Mouse (Mus musculus) lung, postnatal 36 days (tissue): ENCODE results near the gene Ppih.

ENCODE experiments used
- DNase-seq: peaks from one replicate; pipeline ENCODE4 v3.0.0; 2022; ENCODE audit warnings: mixed read lengths

Gene Ppih

DNA sequence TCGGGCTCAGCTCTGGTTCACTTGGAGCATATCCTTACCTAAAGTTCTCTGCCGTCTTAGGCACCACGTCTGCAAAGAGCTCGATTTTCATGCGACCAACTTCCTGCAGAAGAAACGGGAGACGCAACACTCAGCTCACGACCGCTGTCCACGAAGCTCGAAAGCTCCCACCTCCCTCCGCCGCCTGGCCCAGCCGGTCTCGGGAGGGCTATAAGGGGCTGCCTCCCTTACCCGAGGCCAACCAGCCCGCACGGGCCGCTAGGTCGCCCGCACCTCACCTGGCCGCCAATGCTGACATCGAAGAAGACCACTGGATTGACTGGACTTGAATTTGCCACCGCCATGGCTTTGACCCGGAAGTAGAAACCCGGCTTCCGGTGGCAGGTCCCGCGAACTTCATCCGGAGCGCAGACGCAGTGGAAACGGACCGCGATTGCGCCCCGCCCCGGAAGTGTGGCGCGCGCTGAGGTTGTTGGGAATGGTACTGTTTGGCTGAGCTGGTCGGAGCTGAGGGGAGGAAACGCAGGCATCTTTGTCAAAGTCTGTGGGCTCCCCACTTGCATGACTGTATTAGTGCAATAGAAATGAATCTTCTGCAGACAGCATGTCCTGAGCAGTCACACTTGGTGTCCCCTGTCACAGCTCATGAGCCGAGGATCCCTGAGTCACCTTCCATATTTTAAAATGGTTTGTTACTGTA lies at the start of gene Ppih:
TSS of gene Ppih (minus strand) at position 416 of the 700 bp plus-strand sequence.
- peak; percentile 97 for DNase-seq

- no peak for DNase-seq
These were observed 49.1 kb upstream of the Ppih start for GRCm38 (mm10) chr4:119369460-119369859.

GRCm38 (mm10) chr4:119366758-119367526 lies 46.6 kb upstream of the Ppih start:
- peak; percentile 57 for DNase-seq

- no peak for DNase-seq
These were observed 41.9 kb upstream of the Ppih start for GRCm38 (mm10) chr4:119362231-119362630.

GRCm38 (mm10) chr4:119359196-119359971 lies 39.0 kb upstream of the Ppih start:
- no peak for DNase-seq

GRCm38 (mm10) chr4:119345508-119345907 lies 25.2 kb upstream of the Ppih start:
- no peak for DNase-seq

DNA sequence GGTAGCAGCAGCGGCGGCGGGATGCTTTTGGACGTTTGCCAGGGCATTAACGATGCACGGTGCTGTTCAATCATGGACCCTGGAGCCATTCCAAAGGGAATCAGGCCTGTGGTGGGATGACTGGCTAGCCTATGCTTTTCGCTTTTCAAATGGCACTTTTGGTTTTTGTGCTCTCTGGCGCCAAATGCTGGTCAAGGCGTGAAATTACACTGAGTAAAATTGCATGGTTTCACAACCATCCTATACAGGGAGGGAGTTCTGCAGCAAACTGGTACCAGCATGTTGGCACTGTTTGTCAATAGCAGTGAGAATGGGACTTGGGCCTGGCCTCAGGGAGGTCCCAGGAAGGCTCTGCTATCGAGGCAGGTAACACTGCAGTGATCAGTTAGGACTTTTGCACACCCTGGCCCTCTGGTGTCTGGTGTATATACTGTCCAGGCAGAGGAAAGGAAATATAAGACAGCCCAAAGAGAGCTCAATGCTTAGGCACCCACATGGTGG lies 18.6 kb upstream of the Ppih start:
- DNase-seq, result peak; percentile 38

- no peak for DNase-seq
These were observed 18.1 kb upstream of the Ppih start for GRCm38 (mm10) chr4:119338422-119338821.

DNA sequence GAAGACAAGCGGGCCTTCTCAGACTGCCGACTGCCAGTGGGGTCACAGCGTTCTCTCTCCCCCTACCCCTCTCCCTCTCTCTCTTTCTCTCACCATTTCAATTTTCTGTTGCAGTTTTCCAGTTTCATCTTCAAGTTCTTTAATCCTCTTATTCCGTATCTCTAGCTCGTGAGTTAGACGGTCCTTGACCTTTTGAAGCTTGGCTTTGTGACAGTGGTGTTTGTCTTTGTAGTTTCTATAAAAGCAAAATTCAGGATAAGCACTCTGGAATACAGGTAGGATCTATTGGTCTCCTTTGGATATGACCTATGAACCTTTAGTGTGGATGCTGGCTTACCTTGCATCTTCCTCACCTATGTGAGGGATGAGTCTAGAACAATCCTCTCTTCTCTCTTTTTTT lies 13.1 kb upstream of the Ppih start:
- DNase-seq, result no peak

GRCm38 (mm10) chr4:119320896-119321550 lies 677 bp upstream of the Ppih start:
- peak; percentile 3 for DNase-seq

GRCm38 (mm10) chr4:119313756-119314155 lies 6.6 kb downstream of the Ppih start:
- DNase-seq, result peak; percentile 15

GRCm38 (mm10) chr4:119305418-119305817 lies 14.9 kb downstream of the Ppih start:
- no peak for DNase-seq

DNA sequence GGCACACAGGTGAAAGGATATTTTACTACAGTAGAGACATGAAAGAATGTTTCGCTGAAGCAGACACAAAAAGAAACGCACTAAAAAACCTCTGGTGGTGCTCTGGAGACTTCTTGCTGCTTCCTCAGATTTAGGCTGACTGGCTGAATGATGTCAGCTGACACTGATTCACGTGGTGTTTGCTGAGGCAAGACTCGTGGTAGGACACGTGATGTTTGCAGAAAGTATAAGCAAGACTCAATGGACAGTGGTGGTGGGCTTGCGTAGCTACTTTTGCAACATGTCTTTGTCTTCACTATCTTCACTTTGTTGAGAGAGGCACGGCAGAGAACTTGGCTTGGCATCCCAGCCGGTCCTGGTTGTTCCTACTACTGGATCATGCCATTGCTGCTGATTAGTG lies 17.1 kb downstream of the Ppih start:
- DNase-seq, result no peak

DNA sequence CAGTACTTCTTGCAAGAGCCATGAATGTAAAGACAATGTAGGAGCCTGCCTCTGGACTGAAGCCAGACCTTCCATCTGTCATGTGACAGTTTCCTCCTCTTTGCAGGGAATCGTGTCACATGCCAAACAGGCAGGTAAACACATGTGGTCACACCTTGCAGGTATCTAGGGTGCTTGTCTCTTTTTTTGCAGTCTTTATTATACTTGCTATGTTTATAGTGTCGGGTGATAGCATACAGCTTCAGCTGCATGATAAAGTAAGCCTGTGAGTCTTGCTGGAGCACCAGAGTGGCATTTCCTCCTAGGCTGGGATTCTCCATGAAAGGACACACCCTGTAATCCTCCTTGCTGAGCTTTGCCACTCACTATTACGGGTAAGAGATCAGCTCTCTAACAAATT lies 18.6 kb downstream of the Ppih start:
- no peak for DNase-seq

DNA sequence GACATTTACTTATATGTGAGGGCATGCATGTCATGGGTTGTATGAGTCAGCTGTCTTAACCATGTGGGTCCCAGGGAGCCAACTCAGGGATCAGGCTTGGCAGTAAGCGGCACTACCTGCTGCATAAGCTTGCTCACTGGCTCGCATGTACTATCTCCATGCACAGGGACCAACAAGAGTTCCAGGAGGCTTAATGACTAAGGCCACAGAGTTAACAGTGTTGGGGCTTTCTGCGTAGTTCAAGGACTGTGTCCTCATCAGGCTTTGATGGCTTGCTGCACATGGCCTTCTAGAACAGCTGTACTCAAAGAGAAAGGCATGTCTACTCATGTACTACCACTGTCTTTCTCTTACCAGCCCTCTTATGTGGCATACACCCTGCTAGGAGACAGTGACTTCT lies 19.6 kb downstream of the Ppih start:
- no peak for DNase-seq

GRCm38 (mm10) chr4:119297361-119297760 lies 23.0 kb downstream of the Ppih start:
- DNase-seq, result no peak

- no peak for DNase-seq
These were observed 25.3 kb downstream of the Ppih start for GRCm38 (mm10) chr4:119295134-119295453.

DNA sequence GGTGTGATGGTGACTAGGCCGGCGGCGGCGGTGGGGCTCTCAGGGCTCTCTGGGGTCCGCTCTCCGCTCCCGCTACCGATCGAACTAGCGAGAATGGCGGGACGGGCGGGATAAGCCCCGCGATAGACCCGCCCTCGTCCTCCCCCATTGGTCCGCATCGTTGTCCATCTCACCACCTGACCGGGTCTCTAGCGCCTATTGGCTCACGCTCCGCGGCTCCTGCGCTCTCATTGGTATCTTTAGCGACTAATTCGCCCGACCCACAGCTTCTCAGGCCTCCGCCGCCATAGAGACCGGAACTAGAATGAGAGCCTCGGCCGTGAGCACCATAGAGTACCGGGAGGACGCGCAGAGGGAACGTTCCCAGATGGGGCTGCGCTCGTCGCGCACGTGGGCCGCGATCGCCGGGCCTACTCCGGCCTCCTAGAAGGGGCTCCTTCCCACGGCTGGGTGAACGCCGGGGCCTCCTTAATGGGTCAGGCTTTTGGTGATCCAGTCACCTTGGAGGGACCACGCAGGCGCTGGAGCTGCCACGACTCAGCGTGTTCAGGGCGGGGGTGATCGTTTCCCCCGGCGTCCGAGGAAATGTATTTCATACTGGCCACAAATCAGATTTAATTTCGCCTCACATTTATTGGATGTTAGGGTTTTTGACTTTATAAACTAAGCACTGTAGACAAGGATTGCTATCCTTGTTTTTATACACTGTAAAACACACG lies 25.8 kb downstream of the Ppih start, which contains the start of gene Ybx1:
TSS of gene Ybx1 (minus strand) at position 190 of the 719 bp plus-strand sequence.
- DNase-seq, result peak; percentile 99

- DNase-seq, result peak; percentile 15
These were observed 26.6 kb downstream of the Ppih start for GRCm38 (mm10) chr4:119293574-119294258.

GRCm38 (mm10) chr4:119292771-119293573 lies 27.4 kb downstream of the Ppih start:
- DNase-seq, result peak; percentile 59

DNA sequence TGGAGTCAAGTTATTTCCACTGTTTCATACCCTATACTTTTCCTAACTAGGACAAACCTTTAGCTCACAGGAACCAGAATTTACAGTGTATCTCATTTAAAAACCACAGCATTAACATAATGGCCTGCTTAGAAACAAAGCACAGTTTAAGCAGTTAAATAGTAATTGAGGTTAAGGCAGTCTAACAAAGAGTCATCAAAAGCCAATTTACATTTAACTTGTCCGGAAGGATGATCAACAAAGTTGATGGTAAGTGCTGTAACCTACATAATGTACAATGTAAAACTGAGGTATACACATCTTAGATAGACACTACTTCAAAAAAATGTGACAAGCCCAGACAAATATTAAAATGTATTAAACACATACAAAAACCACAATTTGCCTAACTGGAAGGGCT lies 28.4 kb downstream of the Ppih start:
- DNase-seq, result no peak
